Mouse (Mus musculus) left cerebral cortex, adult 8-10 months (tissue): ENCODE measurements around the gene Lce3f. TPM values are rescaled to one million over a fixed set of nuclear protein-coding genes. Genes with fewer than 3 reads are reported as not detected.

Source experiments
- DNase-seq, 2 experiments: peaks; one replicate each; pipeline ENCODE4 v3.0.0; 2022; ENCODE audit warnings: low spot score in 2 of 2
- total RNA-seq, 4 experiments: library from RNA; stranded (reverse); gene quantifications; 2 replicates each; pipeline ENCODE4 v1.2.4; 2022

The Lce3f gene
- total RNA-seq = not detected

- no peak for DNase-seq
Observed at GRCm38 (mm10) chr3:92991926-92992325, at the start of gene Lce3f. Lce3f (plus strand) TSS chr3:92992226.

DNA sequence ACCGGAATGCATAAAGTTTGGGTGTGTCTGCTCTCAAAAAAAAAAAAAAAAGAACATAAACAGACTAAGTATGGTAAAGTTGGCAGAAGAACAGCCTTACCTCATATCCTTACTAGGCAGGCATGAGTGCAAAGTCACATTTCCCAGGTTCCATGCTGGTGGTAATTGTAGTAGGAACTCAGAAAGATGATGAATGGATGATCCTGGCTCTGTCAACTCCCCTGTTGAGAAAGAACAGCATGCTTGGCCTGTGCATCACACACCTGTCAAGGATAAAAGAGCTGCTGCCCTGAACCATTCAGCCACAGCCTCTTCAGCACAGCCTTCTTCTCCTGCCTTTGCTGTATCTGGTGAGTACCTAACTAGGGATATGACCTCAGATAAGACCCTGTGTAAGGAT, 47.8 kb upstream of the Lce3f start, which contains the start of gene Lce3c:
Gene Lce3c, plus strand, starts transcription at position 301 of the 400 bp plus-strand sequence.
- DNase-seq = no peak

- DNase-seq = no peak
Observed at GRCm38 (mm10) chr3:92957090-92957489, 34.9 kb upstream of the Lce3f start, which contains the start of gene Lce3d. Lce3d (plus strand) TSS chr3:92957390.

DNA sequence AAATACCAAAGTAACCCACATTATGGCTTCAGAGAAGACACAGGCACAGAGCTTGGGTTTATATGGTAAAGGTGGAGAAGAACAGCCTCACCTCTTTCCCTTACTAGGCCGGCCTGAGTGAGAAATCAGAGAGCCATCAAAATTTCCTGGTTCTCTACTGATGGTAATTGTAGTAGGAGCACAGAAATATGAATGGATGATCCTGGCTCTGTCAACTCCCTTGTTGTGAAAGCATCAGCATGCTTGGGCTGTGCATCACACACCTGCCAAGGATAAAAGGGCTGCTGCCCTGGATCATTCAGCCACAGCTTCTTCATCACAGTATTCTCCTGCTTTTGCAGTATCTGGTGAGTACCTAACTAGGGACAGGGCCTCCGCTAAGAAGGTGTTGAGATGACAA, 25.3 kb upstream of the Lce3f start, which contains the start of gene Lce3e:
Gene Lce3e, plus strand, starts transcription at position 301 of the 400 bp plus-strand sequence.
- DNase-seq = no peak

DNA sequence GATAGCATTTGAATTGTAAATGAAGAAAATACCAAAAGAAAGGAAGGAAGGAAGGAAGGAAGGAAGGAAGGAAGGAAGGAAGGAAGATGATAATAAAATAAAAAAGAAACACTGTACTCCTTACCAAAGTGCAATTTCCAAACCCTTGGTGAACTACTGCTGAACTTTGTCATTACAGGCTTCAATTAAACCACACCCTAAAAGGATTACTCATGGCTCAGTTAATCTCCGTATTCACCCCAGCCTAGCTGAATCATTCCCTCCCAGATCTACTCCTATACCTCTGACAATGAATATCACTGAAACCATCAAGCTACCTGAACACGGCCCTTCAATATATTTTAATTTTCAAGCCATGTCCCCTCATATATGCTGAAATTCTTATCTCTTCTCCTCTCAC, 13.5 kb upstream of the Lce3f start:
- DNase-seq = no peak

GRCm38 (mm10) chr3:92998691-92999090, 6.7 kb downstream of the Lce3f start:
- peak; percentile 27 to 46 for DNase-seq

- no peak for DNase-seq
Observed at GRCm38 (mm10) chr3:93000621-93001020, 8.6 kb downstream of the Lce3f start.

GRCm38 (mm10) chr3:93002843-93003242, 10.8 kb downstream of the Lce3f start:
- no peak for DNase-seq

GRCm38 (mm10) chr3:93014378-93014801, 22.4 kb downstream of the Lce3f start:
- DNase-seq = peak; percentile 30 to 55

- DNase-seq = no peak
Observed at GRCm38 (mm10) chr3:93014871-93015270, 22.8 kb downstream of the Lce3f start.

DNA sequence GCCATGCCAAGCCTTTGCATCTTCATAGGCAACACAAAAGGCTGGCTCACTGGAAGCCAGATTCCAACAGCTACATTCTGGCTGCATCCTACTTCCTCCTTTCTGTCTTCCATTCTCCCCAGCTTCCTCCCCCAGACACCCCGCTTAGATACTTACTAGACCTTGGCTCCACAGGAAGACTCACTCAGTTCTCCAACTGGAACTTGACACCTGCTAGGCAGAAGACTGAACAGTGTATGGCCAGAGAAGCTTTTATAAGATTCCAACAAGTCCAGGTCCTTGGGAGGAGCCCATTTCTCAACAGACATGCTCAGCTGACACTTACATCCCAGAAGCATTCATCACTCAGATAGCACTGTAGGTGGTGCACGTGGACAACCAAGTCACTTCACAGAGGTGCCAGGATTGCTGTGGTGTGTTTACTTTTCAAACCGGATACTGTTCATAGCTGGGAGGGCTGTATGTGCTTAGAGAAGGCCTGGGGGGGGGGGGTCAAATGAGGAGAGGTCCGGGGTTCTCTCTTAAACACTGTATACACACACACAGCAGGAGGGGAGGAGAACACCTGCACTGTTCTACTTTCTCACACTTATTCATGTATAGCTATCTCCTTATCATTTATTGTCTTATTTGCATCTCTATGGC, 23.6 kb downstream of the Lce3f start, which contains the start of gene Crct1:
Gene Crct1, minus strand, starts transcription at position 228 of the 645 bp plus-strand sequence.
- no peak for DNase-seq

GRCm38 (mm10) chr3:93018960-93019359, 26.9 kb downstream of the Lce3f start, which contains the start of gene Lce1m:
Lce1m (minus strand) TSS chr3:93019060.
- no peak for DNase-seq

DNA sequence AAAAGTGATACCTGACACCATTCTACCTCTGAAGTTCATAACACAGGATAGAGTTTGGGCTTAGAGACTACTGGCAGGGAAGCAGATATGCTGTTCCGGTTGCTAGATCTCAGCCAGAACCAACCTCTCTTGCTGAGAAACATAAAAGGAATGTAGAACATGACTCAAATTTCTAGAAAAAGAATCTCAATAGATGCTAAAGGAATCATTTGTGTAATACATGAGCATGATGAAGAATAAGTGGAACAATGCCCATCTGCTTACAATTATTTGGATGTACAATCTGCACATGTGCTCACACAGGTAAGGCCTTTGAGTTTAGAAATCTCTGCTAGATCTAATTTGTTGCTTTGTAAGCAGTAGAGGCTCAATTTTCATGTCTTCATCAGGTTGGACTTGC, 29.1 kb downstream of the Lce3f start:
- no peak for DNase-seq

GRCm38 (mm10) chr3:93023411-93024184, 31.6 kb downstream of the Lce3f start:
- DNase-seq = peak in 1 of 2 experiments; percentile 29

GRCm38 (mm10) chr3:93025486-93025885, 33.5 kb downstream of the Lce3f start:
- DNase-seq = no peak

DNA sequence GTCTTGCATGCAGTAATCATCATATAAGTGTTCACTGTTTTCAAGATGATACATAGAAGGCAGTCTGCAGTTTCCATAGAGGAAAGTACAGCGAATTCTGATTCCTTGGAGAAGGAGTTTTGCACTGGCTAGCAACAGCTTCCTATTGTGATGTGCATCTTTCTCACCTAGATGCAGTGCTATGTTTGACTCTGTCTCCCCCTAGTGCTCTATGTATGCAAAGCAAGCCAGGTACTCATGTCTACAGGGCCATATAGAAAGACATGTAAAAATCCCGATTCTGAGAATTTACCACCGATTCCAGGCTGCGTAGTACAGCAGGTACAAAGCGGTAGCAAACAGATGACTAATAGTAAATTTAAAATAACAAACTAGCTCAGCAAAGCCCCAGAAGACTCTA, 39.4 kb downstream of the Lce3f start:
- DNase-seq = peak in 1 of 2 experiments; percentile 23

Other genes with a start within 250 kb of the Lce3f start
- gene Lce1g, start 239.9 kb upstream of the Lce3f start, total RNA-seq = not detected
- not detected for gene Lce1h, start 227.2 kb upstream of the Lce3f start, total RNA-seq
- not detected for gene Lce1i, start 213.3 kb upstream of the Lce3f start, total RNA-seq
- not detected for gene Lce1j, start 201.7 kb upstream of the Lce3f start, total RNA-seq
- gene Lce1k, start 184.3 kb upstream of the Lce3f start, total RNA-seq = not detected
- not detected for gene Kprp, start 165.0 kb upstream of the Lce3f start, total RNA-seq
- not detected for gene Lce1l, start 140.9 kb upstream of the Lce3f start, total RNA-seq
- gene 2310050C09Rik, start 122.0 kb upstream of the Lce3f start, total RNA-seq = not detected
- not detected for gene Lce3a, start 66.0 kb upstream of the Lce3f start, total RNA-seq
- gene Lce3b, start 59.2 kb upstream of the Lce3f start, total RNA-seq = not detected
- gene Lce3c, start 47.7 kb upstream of the Lce3f start, total RNA-seq = not detected
- gene Lce3d, start 34.8 kb upstream of the Lce3f start, total RNA-seq = not detected
- not detected for gene Lce3e, start 25.2 kb upstream of the Lce3f start, total RNA-seq
- gene Crct1, start 23.5 kb downstream of the Lce3f start, total RNA-seq = under 1 TPM in 1 of 4 experiments, not detected in 3; 0.82 TPM
- under 1 TPM in 1 of 4 experiments, not detected in 3; 0.46 TPM for gene Lce1m, start 26.8 kb downstream of the Lce3f start, total RNA-seq
- gene Gm4858, start 76.6 kb downstream of the Lce3f start, total RNA-seq = not detected
- not detected for gene Crnn, start 152.6 kb downstream of the Lce3f start, total RNA-seq
- not detected for gene Flg2, start 205.1 kb downstream of the Lce3f start, total RNA-seq